Mouse (Mus musculus): ENCODE results near the gene Alad. TPM values are rescaled to one million over a fixed set of nuclear protein-coding genes. Genes with fewer than 3 reads are reported as not detected.

Alad gene
- polyA plus RNA-seq (2015; fragmentation: Nextera tagmentation; extraction: Ambion mirVana), result 75.4 and 134 TPM in 2 replicates

DNA sequence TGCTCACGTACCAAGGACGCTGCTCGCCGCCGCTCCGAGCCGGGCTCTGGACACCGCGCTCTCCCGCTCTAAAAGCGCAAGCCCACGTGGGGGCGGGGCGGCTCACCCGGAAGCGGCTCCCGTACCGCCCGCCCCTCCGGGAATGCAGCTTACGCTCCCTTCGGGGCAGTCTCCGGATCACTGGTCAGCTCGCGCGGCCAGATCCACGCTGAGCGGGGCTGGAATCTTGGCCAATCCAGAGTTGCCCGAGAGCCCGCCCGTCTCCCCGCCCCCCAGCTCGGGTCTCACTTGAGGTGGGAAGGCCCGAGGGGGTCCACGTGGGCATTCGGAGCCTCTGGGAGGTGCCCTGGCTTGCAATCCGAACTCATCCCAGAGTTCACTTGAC, at the start of gene Alad:
Gene Alad (minus strand): TSS at position 70 of the 385 bp plus-strand sequence.

DNA sequence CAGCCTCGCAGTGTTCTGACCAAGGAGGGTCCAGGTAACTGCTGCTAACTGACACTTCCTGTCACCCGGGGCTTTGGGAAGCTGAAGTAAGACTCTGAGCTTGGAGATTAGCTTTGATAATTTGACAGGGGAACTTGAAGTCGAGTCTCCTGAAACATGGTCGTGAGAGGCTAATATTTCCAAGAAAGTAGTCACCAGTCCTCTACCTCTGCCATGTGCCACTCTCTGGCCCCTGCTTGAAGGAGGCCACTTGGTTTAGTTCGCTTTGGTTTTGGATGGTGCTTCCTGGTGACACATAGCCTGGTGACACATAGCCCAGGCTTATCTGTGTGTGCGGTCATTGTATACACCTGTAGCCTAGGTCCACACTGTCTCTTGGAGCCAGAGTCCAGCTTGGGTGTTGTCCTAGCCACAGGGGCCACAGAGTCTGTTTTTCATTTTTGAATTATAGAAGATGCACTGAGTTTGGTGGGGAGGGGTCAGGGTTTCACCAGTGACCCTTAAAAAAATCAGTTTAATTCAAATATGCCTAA, 40.1 kb upstream of the Alad start, which contains the start of gene Rgs3:
Gene Rgs3 (plus strand): TSS at position 51 of the 533 bp plus-strand sequence.

DNA sequence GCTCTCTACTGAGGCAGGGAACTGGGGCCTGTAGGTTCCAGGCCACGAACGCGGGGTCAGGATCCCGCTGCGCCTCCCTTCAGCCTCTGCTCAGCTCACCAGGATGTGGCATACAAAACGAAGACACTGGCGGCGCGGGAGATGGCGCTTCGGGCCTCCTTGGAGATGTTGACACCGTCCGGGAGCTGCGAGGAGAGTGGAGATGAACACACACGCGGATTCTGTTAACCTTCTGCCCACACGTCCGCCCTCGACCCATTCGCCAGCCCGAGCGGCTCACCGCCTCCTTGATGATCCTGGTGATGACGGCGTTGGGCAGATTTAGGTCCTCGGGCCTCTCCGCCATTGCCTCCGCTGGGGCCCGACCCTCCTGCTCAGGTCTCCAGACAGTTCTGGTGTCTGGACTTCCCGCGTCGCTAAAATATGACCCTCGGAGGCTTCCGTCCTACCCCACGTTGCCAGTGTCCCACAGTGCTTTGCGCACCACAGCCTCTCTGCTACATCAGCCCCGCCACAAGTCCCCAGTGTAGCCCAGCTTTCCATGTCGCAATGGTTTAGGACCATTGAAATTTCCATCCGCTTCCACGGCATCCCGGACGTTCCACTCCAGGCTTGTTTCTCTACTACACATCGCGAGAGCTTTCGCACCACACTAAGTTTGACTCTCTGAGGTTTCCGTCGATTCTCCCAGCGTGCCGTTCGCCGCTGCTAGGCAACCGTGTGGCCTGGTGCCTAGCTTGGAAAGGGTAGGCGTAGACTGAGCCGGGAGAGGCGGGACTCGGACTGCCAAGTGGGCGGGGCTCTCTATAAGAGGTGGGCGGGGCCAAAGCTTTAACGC, 5.2 kb upstream of the Alad start, which contains the start of the genes Pole3 and 4933430I17Rik:
Gene Pole3 (minus strand): TSS at position 418 of the 838 bp plus-strand sequence.
Gene 4933430I17Rik (plus strand): TSS at position 719 of the 838 bp plus-strand sequence.

DNA sequence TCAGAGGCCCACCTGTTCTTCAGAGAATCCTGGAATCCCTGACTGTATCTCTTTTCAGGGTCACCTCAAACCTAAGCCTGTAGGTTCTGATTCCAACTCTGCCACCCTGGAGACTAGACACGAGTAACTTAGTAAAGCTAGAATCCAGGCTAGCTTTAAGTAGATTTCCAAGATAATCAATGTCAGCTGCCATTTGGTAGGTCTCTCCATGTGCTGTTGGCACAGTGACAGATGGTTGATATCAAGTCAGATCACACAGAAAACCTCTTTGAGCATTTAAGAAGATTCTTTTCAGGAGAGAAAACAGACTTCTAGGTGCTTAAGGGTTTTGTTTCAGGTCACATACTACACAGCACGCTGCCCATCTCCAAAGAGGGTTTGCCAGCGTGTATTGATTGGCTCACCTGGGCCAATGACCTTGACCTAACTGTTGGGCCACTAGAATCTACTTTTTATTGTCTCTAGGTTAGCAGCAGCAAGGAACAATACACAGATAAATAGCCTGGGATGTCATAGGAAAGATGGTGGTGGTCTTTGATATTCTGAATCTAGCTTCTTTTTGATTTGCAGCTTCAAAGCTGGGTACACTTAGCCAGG, 16.2 kb downstream of the Alad start, which contains the start of gene Hdhd3:
Gene Hdhd3 (minus strand): TSS at position 94 of the 597 bp plus-strand sequence.

DNA sequence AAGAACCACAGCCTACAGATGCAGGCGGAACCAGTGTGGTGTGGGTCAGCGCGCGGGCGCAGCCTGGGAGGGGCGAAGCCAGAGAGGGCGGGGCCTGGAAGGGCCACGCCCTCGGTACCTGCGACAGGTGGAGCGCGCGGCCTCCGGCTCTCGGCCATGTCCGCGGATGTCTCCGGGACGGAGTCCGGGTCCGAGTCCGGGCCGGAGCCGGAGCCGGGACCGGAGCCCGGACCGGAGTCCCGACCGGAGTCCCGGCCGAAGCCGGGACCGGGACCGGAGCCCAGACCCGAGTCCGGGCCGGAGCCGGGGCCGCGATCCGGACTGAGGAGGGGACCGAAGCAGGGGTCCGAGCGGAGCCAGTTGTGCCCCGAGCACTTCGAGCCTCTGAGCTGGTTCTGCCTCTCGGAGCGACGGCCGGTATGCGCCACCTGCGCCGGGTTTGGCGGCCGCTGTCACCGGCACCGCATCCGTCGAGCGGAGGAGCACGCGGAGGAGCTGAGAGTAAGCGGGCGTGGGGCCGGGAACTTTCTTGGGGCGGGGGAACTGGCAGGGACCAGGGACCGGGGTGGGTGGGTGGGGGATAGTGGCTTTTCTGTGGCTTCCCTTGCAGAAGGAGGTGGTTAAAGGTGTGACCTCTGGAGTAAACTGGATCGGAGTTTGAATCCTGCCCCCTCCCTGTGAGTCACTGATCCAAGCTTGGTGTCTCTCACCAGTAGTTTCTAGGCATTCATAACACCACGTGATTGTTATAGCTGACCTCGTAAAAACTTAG, 39.6 kb downstream of the Alad start, which contains the start of gene Bspry:
Gene Bspry (plus strand): TSS at position 117 of the 772 bp plus-strand sequence.

DNA sequence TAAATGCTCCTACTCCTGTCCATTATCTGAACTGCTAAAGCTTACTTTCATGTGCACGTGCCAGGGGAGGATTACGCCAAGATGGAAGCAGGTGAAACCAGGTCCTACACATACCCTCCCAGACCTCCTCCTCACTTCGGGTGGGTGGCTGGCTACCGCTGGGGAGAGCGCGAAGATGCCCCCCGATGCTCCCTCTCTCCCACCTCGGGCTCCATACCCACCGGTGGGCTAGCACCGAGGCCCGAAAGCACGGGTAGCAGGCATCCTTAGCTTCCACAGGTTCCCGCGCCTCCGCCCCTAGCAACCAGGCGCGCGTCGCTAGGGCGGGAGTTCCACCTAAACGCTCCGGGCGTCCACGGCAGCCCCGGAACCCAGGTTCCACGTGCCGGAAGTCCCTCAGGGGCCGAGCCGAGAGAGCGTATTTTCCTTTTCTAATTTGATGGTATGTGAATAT, 49.1 kb downstream of the Alad start, which contains the start of gene Wdr31:
Gene Wdr31 (minus strand): TSS at position 299 of the 454 bp plus-strand sequence.

Other genes with a start within 250 kb of the Alad start
- 16.7 and 22.4 TPM in 2 replicates for gene Fkbp15, start 159.4 kb downstream of the Alad start, polyA plus RNA-seq (2015; fragmentation: Nextera tagmentation; extraction: Ambion mirVana)
- 80.9 and 95.1 TPM in 2 replicates for gene Slc31a1, start 159.2 kb downstream of the Alad start, polyA plus RNA-seq (2015; fragmentation: Nextera tagmentation; extraction: Ambion mirVana)
- gene Cdc26, start 111.3 kb downstream of the Alad start, polyA plus RNA-seq (2015; fragmentation: Nextera tagmentation; extraction: Ambion mirVana), result 166 and 207 TPM in 2 replicates
- gene Prpf4, start 111.1 kb downstream of the Alad start, polyA plus RNA-seq (2015; fragmentation: Nextera tagmentation; extraction: Ambion mirVana), result 9.6 and 15.4 TPM in 2 replicates
- not detected in 2 replicates for gene Rnf183, start 84.7 kb downstream of the Alad start, polyA plus RNA-seq (2015; fragmentation: Nextera tagmentation; extraction: Ambion mirVana)
- 6.7 and 8.5 TPM in 2 replicates for gene Wdr31, start 49.0 kb downstream of the Alad start, polyA plus RNA-seq (2015; fragmentation: Nextera tagmentation; extraction: Ambion mirVana)
- gene Bspry, start 39.9 kb downstream of the Alad start, polyA plus RNA-seq (2015; fragmentation: Nextera tagmentation; extraction: Ambion mirVana), result 1.4 and 2.8 TPM in 2 replicates
- gene Hdhd3, start 16.5 kb downstream of the Alad start, polyA plus RNA-seq (2015; fragmentation: Nextera tagmentation; extraction: Ambion mirVana), result 12.6 and 13.9 TPM in 2 replicates
- 49.4 and 75.7 TPM in 2 replicates for gene Pole3, start 5.2 kb upstream of the Alad start, polyA plus RNA-seq (2015; fragmentation: Nextera tagmentation; extraction: Ambion mirVana)
- 0.23 and 0.27 TPM in 2 replicates for gene 4933430I17Rik, start 5.5 kb upstream of the Alad start, polyA plus RNA-seq (2015; fragmentation: Nextera tagmentation; extraction: Ambion mirVana)
- 27.0 and 40.0 TPM in 2 replicates for gene Rgs3, start 39.9 kb upstream of the Alad start, polyA plus RNA-seq (2015; fragmentation: Nextera tagmentation; extraction: Ambion mirVana)